Mouse (Mus musculus) heart, postnatal 0 days (tissue): ENCODE results near the gene Wrap73.

Experiments
- CTCF ChIP-seq: IDR thresholded peaks from 2 replicates; pipeline ENCODE4 v1.5.1; 2016; ENCODE audit warnings: antibody characterized with exemption, control low read depth, low read depth
- EP300 ChIP-seq: IDR thresholded peaks from 2 replicates; pipeline ENCODE4 v1.6.1; 2016; ENCODE audit warnings: antibody characterized with exemption, low read depth

GRCm38 (mm10) chr4:154131894-154132293 lies 10.3 kb upstream of the Wrap73 start:
- TF ChIP-seq EP300: no peak
- no peak for TF ChIP-seq CTCF
